Mouse (Mus musculus) heart, adult 11 months (tissue): Measurements from ENCODE around the gene Spsb1.

ENCODE experiments used
- DNase-seq: peaks from one replicate; pipeline ENCODE4 v3.0.0; 2022

Gene Spsb1

DNA sequence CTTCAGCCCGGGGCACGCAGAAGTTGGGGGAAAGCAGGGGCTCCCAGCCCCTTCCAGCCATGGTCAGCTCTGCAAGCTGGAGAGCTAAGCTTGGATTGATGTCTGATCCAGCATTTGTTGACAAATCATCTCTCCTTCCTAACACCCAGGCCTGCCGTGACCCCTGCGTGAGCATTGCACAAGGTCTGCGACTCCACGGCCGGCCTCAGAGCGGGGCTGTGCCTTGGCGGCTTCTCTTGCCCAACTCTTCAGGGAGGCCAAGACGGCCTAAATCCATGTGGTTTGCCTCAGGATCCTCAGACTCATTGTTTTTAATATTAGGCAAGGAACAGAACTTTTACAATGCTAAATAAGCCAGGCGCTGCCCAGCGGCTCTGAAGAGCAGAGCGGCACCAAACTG is 3.6 kb downstream of the Spsb1 start:
- DNase-seq, result peak; percentile 96

DNA sequence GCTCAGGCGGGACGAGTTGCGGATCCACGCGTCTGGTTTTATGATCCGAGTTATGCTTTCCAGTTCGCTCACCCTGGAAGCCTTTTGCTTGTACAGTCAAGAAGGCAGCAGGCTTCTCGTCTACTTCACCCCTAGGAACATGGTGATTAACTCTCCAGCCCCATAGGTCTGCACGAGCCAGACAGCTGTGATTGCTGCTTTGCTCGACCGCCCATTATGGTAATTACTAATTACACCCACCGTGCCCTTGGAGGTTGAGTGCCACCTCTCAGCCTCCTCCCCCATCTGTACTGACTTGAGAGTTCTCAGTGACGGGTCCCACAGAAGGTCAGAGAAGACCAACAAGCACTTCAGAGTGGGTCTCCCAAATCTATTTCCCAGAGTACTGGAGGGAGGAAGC is 5.2 kb downstream of the Spsb1 start:
- no peak for DNase-seq

DNA sequence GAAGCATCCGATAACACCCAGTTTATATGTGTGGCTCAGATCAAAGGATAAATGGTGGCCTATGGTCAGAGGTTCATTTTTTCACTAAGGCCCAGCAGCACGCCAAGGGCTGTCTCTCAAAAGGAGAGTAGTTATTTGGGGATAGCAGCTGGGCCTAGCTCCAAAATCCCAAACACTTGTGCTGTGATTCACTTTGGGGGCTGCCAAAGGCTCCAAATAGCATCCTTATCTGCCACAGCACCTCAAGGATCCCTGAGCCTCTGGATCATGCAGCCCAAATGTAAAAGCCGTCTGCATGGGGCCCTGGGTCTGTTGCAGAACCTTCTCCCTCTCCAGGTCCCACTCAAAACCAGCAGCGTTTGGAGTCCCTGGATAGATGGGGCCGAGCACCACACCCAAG is 6.7 kb downstream of the Spsb1 start:
- DNase-seq, result peak; percentile 97

DNA sequence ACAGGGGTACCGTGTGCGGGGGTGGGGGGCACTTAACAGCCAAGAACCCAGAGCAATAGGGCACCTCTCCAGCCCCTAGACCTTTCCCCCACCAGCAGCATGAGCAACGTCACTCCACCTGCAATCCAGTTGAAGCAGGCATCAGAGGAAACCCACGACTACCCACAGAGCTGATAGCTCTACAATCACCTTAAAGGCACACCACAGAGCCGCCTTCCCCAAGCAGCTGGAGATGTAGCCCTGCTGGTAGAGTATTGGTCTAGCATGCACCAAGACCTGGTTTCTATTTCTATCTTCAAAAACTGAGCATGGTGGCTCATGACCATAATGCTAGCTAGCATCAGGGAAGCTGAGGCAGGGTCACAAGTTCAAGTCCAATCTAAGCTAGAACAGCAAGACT is 7.4 kb downstream of the Spsb1 start:
- no peak for DNase-seq

DNA sequence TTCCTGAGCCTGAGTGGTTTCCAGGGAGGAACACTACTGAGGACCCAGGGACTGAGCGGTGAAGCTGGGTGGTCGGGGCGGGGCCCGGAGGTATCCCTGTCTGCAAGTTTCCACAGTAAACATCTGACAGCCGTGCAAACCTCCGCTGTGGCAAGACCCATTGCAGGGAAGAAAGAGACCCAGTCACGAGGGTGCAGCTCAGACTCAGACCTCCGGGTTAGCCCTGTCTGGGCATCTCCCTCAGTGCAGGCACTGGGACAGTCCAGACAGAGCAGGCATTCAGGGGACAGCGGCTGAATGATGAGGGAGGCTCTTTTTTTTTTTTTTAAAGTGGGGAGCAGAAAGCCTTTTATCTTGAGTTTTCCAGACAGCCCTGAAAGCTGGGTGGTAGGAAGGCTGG is 9.6 kb downstream of the Spsb1 start:
- DNase-seq, result peak; percentile 89

DNA sequence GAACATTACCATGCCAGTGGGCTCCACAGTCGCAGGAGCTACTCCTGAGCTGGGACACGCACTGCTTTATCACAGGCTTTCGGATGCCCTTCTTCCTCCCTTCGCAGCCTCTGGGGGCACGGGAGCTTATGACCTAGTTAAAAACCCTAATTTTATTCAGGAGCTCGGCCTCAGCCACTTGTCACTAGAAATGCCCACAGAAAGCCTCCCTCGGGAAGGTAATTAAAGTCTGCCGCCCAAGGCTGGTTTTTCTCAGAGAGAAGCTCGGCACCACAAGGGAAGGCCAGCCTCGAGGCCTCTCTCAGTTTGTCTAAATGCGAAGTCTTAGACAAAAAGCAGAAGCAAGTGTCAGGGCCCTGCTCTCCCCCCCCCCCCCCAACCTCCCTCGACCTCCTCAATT is 10.6 kb downstream of the Spsb1 start:
- DNase-seq, result peak; percentile 81

DNA sequence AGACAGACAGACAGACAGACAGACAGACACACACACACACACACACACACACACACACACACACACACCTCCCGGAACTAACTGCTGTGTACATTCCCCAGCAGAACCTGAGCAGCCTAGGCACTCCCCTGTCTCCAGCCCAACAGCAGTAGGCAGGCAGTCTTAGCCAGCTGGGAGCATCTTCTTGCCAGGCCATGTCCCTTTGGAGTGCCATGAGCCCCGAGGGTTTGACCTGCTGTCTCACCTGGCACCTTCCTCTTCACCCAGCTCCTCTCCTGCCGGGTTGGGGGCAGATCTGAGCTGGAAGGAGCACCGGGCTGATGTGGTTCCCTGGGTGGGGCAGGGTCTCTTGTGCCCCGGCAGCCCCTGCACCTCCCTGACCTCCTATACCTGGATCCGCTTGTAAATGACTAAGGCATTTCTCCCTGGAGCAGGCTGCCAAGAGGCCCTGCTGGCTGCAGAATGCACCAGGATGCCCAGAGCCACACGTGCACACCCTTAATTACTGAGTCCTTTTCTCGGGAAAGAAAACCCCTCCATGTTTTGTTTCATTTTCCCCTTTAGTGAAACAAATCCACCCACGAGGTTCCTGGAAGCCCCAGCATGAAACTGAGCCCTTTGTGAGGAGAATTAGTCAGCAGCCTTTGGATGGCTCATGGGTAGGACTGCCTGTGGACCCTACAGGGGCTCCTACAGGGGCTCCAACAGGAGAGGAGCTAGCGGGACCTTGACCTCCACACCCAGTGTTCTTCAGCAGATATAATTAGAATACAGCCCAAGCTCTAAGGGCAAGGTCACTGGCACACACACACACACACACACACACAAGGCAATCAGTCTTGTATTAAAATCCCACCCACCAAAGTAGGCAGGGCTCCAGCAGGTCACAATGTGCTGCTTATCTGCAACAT is 11.8 kb downstream of the Spsb1 start:
- DNase-seq, result no peak

DNA sequence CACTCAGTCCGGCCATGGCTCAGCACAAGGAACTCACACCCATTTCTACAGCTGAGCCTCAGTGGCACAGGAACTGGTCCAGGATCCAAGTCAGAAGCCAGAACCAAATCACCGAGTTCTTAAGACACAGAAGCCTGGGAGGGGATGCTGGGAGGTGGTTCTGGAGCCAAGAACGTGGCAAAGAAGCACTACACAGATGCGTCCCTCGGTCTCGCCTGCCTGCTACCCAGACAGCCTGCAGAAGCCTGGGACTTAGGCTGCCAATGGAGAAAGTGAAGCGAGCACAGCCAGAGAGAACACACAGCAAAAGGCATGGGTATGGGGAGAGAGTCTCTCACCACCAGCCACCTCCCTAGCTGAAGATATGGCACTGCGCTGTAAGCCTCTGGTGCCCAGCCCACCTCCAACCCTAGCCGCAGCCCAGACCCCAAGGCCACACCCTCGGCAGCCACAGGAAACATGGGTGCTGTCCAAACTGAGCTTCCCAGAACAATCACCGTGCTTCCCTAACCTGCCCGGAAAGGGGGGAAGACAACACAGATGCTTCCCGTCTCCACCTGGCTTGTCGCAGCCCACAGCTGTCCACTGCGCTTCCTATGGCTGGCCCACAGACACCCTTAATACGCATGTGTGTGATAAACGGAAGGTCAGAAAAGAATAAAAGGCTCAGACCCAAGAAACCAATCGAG is 13.6 kb downstream of the Spsb1 start:
- peak; percentile 98 for DNase-seq

DNA sequence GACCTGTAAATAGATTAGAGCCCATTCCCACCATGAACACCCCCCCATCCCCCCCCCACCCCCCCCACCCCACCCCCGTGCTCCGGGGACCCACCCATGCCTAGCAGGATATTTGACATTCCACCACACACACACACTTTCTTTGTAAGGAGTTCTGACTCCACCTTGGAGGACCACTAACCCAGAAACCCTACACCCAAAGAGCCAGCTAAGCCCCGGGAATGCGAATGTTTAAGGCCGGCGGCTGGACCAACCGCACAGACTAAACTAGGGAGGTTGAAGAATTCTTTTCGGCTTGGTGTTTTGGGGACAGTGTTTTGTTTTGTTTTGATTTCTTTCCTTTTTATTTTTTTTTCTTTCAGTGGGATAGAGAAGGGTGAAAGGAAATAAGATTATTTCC is 16.1 kb downstream of the Spsb1 start:
- no peak for DNase-seq

DNA sequence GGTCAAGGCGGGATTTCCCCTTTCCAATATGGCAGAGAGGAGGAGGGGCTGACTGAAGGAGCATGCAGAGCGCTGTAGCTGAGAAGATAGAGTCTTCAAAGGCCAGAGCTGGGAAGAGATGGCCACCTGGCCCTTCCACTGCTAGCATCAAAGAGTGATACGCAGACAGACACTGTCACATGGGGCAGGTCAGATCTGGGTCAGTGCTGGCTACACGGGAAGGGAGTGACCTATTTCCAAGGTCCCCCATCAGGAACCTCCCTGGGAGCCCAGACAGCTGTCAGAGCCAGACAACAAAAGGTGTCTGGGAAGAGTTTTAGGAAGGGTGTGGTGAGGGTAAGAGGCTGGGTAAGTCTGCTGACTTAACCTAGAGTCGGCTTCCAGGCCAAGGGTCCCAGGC is 17.9 kb downstream of the Spsb1 start:
- peak; percentile 96 for DNase-seq

DNA sequence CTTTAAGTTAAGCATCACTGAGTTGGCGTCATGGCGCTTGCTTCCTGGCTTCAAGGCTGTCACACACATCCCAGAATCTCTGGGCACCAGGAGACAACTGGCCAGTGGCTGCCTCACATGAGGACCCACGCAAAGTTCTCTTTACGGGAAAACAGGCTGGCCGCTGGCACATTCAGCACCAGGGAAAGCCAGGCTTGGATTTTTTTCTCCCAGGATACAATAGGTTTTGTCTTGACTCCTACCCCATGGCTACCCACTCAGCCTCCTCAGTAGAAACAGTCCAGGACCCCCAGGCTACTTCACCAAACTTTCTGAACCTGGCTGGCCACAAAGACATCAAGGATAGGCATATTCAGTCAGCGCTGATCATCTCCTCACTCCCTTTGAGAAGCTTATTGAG is 19.4 kb downstream of the Spsb1 start:
- no peak for DNase-seq

DNA sequence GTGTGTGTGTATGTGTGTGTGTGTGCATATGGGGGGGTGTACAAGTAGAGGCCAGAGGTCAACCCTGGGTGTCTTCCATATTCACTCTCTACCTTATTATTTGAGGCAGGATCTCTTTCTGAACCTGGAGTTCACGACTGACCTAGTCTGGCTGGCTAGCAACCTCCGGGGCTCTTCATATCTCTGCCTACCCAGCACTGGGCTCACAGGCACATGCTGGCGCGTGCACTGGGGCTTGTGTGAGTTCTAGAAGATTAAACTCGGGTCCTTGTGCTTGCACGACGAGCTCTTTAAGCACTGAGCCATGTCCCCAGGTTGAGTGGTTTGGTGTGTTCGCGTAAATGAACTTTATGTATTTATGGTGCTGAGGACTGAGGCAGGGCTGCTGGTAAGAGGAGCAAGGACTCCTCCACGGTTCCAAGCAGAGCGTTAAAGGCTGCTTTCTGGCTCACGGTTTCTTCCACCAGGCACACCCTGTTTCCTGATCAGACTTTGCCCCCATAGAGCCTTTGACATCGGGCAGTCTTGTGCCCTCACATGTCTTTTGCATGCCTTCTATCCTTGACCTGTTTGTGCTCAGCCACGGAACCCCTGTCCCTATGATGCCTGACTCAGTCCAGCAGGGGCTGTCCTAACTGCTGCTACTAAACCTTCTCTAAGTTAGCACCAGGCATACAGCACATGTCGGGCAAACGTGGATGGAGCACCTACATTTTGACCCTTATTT is 21.2 kb downstream of the Spsb1 start:
- DNase-seq, result no peak

DNA sequence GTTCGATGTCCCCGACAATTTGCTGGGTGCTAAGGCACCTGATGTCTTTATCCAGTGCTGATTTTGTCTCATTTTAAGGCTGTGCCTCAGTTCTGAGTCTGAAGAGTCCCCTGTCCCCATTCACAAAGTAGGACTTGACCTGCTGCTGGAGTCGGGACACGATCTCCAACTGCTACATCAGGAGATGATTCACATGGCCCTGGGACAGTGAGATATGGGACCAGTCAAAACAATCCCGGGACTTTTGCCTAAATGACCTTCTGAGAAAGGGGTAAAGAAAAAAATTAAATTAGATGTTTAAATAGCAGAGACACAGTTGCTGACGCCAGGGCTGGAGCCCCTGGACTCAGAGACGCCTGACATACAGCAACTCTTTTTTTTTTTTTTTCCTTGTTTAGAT is 21.8 kb downstream of the Spsb1 start:
- DNase-seq, result no peak

DNA sequence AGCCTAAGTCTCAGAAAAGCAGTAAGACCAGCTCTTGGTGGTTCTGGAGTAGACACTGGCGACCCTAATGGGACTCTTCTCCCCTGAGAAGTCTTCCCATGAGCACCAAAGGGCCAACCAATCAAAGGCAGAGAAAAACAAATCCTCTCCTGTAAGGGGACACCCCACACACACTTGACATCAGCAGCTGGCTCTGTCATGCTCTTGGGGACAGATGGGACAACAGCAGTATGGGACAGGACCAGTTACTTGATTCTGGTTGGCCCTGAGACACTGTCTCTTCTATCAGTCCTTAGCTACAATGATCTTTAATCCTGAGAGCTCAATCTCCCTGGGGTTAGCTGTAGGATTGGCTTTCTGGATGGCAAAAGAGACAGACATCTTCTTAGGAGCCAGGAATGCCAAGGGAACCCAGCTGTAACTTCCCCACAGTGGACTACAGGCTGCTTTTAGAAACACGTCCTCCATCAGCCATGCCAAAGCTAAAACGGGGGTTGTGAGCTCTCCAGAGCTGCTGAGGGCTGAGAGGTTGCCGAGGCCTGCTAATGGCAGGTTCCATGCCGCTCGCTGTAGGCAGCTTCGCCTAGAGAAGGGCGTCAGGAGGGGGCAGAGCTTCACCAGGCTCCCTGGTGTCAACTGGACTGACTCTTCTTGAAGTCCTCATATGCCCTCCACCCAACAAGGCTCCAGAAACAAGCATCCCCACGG is 22.6 kb downstream of the Spsb1 start:
- peak; percentile 93 for DNase-seq

DNA sequence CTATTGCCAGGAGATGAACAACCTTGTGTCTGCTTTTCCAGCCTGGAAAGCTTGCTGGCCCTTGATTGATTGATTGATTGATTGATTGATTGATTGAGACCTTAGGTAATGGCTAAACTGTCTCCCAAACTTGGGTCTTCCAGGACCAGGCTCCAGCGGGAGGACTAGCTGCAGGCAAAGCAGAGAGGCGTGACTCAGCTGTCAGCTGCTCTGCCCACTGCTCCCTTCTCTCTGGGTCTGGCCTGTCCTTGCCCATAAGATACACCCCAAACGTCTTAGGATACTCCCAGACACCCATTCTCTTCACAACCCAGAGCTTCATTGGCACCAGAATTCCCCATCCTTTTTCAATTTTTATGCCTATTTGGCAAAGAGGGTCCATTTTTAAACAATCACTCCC is 24.1 kb downstream of the Spsb1 start:
- DNase-seq, result no peak

DNA sequence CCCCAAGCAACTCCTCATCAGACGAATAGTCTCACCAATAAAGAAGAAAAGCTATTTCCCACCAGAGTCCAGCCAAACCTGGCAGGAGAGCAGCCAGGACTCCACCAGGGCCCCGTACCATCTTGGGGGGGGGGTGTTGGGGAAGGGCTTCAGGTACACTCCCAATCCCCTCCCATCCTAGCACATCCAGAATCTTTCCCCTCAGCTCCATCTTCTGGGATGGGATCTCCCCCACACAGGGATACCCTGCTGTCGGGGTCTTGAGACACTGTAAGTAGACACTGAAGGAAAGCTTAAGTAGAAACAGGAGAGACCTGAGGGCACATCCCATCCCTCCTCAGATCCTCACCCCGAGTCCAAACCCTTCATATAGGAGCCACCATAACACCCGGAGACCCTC is 31.8 kb downstream of the Spsb1 start:
- DNase-seq, result peak; percentile 92

DNA sequence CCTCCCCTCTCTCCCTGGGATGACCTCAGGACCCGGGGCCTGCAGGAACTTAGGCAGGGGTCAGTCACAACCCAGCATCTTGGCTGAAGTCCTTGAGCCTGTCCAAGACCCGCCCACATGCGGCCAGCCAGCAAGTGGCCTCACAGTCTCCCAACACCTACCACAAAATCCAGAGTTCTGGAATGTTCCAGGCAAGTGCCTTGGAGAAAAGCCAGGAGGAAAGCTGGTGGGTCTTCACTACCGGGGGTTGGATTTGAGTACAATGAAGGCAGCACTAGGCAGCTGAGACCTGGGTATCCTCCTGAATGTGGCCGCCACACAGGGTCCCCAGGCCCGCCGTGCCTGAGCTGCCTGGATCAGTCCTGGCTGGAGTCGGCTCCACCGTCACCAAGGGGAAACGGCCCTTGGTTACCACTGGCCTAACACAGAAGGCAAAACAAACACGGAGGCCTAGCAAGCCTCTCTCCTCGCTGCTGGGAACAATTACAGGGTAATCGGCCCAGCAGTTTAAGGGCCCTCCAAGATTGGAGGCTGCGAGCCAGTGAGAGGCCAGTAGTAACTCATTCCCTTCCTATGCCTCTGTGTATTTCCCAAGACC is 32.6 kb downstream of the Spsb1 start:
- peak; percentile 99 for DNase-seq

DNA sequence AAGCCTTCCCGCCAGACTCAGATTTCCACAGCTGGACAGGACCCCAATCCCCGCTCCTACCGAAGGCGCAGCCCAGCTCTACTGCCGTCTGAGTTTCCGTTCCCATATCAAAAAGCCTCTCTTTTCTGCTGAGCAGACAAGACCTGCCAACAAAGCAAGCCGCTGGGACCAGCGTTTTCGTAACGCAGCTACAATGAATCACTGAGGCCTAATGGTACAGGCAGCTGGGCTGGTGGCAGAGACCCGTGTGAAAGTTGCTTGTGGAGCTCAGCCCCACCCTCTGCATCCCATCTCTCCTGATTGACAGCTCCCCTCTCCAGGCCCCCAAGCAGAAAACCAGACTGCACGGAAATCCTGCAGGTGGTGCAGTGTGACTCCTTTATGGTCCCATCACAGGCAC is 34.0 kb downstream of the Spsb1 start:
- DNase-seq, result peak; percentile 96

DNA sequence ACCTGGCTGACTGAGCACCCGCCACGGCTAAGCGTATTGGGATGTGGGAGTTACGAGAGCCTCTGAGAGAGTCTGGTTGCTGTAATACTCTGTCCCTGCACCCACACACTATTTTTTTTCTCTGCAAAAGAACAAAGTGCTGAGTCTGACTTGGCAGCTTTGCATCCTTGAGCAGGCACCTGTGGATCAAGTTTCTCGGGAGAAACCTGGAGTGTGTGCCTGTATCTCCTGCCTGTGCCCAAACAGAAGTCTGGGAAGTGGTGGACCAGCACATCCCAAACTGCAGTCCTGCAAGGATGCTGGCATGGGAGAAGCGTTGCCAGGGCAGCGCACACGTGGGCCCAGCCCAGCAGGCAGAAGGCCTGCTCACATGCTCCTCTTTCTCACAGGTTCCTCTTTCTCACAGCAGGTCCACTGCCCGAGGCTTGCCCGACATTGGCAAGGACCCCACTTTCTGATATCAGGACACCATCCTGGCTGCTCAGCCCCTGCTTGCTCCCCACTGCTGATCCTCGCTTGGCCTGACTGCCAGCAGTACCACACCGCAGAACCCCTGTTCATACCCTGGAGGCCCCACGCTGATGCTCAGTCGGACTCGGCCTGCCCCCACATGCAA is 36.3 kb downstream of the Spsb1 start:
- no peak for DNase-seq

DNA sequence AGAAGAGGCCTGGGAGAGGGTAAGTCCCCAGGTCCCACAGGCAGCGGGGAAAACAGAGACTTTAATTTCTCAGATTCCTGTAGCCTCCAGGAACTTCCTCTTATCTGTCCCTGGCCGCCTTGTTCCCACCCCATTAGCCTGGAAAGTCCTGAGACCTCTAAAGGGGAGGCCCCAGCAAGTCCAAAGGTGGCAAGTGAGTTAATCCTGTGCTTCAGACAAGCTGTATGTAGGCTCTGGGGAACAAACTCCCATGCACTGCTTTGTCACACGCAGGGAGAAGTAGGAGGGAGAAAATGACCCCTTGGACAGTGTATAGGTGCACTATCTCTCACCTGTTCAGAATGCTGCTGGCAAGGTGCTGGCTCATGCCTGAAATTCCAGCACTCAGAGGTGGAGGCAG is 38.0 kb downstream of the Spsb1 start:
- DNase-seq, result no peak

DNA sequence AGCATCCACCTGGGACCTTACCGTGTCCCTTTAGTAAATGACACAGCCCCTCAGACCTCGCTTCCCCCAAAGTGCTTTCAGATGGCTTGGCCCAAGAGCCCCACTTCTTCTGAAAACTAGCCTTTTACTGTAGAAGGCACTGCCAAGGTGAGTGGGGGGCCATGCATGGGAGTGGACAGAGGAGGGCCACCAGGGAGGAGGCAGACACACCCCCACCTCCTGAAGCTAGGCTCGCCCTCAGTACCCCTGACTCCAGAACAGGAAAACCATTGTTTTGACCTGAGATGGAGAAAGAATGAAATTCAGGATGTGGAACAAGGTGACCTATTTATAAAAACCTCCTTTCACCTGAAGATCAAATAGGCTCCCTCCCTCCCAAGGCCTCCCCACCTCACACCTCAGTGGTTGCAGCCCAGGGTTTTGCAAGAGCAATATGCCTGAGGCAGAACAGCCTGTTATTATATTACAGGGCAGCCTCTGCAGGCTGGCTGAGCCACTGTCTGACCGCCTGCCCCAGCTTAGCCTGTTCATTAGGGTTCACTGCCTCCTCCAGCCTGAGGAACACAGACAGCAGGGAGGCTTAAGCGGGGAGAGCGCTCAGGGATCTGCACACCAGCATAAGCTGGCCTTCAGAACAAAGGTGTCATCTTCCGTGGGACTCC is 41.0 kb downstream of the Spsb1 start:
- no peak for DNase-seq

DNA sequence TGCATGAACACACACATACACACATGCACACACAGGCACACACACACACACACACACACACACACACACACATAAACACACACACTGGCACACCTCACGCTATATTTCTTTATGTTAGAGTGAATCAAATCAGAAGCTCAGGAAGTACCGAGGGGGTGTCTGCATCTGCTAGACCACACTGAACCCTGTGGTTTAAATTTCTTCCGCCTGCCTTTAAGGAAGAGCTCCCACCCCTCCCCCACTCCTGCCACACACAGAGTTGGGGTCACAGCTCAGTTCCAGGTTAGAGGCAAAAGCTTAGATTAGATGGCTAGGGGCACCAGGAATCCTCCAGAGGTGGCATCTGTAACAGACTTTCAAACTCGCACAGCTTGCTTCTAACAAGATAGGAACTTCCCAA is 42.4 kb downstream of the Spsb1 start:
- no peak for DNase-seq
